Mouse (Mus musculus) stomach, postnatal 0 days (tissue): Measurements from ENCODE around the gene Clic5.

Experiments
- CTCF ChIP-seq: IDR thresholded peaks from 2 replicates; pipeline ENCODE4 v1.5.1; 2016; ENCODE audit warnings: antibody characterized with exemption, low read depth, mild to moderate bottlenecking, moderate library complexity
- EP300 ChIP-seq: optimal IDR thresholded peaks from 2 replicates; pipeline ENCODE3; 2016; ENCODE audit warnings: antibody characterized with exemption

GRCm38 (mm10) chr17:44162514-44162913 is 25.9 kb upstream of the Clic5 start:
- TF ChIP-seq CTCF, result no peak
- TF ChIP-seq EP300, result no peak
